Mouse (Mus musculus) megakaryocyte, embryonic 14.5 days (primary cell): ENCODE measurements around the gene Mcrip2.

Experiments used
- FLI1 ChIP-seq: IDR thresholded peaks from 2 replicates; pipeline ENCODE4 v1.6.1; 2012; ENCODE audit warnings: low read length, inconsistent platforms, mixed read lengths
- GATA1 ChIP-seq: IDR thresholded peaks from 3 replicates; pipeline ENCODE4 v1.6.1; 2012; ENCODE audit warnings: mixed read lengths, low read length, inconsistent platforms, borderline replicate concordance

GRCm38 (mm10) chr17:25911816-25912215 lies 43.3 kb upstream of the Mcrip2 start:
- TF ChIP-seq GATA1 (no peak), FLI1 (no peak)
